Mouse (Mus musculus) mouse trophoblast stem cell (cell line): ENCODE results near the gene Creb3.

Experiments
- in situ Hi-C, 2 experiments: fragments of 300-500 bp; cut with MseI, MboI; formaldehyde crosslinking; loops; 2 replicates in 1 of 2; 3 replicates in 1 of 2; pipeline ENCODE4 v1.15.1; 2025

Gene Creb3

DNA sequence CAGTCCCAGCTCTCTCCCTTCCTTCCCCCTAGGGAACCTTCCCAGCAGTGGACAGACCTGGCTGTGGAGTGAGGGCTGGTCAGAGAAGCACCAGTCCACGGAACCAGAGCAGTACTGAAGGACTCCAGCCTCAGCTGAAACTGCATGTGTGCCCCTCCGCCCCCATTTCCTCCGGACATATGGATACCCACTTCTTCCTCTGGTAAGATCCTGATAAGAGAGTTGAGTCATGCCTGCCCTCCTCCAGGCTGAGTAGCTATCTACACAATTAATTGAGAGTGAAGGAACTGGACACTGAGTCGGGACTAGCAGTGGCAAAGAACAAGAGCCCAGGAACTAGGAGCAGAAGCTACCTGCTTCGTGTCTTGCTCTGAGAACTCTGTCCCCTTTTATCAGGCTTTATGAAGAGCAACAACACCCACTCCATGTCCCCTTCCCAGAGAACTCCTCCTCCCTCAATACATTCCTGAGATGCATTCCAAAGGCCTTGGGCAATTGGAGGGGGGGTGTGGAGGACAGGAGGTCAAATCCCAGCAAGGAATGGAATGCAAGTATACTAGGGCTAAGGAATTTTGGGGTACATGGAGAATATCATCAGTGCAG is 4.0 kb upstream of the Creb3 start:
- in situ Hi-C loops, result no loop called here

- in situ Hi-C loops, result no loop called here
Observed at GRCm38 (mm10) chr4:43558631-43559356, 3.3 kb upstream of the Creb3 start.

- in situ Hi-C loops, result no loop called here
Observed at GRCm38 (mm10) chr4:43559519-43560242, 2.5 kb upstream of the Creb3 start.

DNA sequence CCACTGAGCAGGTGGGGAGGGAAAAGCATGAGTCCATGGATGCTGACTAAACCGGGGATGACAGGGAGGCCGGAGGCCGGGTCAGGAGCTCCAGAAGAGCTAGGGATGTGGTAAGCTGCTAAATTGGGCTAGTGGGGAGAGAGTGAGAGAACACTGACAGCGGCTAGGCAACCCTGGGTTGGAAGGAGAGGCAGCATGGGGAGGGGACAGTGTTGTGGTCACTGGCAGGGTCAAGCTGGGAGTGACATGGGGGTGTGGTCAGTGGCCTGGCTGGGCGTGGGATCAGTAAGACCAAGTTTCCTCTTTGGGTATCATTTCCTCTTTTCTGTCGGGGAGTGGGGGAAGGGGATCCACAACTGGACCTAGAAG is 1.9 kb upstream of the Creb3 start:
- in situ Hi-C loops, result no loop called here

DNA sequence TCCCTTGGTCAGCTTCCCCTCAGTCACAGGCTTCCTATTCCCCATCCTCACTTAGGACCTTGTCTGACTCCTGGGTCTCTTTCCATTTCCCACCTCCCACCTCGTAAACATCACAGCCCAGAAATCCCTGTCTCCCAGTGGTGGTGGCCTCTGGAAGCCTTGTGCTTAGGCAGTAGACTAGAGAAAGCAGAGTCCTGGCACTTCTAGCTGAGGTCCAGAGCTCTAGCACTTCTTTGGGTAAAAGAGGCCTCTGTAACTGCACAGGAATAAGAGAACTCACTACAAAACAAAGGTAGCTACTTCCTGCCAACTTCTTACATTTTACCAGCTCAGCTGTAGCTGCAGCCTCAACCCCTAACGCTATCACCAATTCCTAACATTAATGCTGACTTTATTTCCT is 1.2 kb upstream of the Creb3 start:
- in situ Hi-C loops, result no loop called here

GRCm38 (mm10) chr4:43561436-43561996 is 616 bp upstream of the Creb3 start:
- in situ Hi-C loops, result no loop called here

GRCm38 (mm10) chr4:43562769-43563600 is 853 bp downstream of the Creb3 start:
- in situ Hi-C loops, result no loop called here

DNA sequence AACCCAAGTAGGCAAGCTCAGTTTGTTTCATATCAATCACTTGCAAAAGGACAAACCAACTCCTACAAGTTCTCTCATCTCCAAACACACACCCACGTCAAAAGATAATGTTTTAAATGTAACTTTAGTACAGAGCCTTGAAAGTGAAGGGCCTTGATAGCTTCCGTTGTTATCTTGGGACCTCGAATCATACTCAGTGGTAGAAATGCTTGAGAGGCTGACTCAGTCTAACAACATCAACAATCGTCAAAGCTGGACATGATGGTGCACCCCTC is 1.4 kb downstream of the Creb3 start:
- in situ Hi-C loops, result no loop called here

- in situ Hi-C loops, result no loop called here
Observed at GRCm38 (mm10) chr4:43564231-43564630, 2.1 kb downstream of the Creb3 start.

DNA sequence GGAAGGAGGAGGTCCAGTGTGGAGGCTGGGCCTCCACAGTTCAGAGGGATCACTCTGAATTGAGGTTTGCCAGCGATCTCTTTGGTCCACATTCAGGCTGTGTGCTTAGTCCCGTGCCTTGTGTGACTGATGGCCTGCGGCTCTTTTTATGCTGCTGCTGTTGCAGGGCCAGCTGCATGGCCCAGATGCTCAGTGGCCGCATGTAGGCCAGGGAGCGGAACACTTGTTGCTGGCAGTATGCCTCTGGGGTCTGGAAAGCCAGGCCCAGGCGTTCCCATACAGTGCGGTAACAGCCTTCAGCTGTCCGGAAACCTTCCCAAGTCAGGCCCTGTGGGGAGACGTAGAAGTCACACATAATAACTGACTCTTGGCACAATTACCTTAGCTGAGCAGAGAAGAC is 5.0 kb downstream of the Creb3 start:
- in situ Hi-C loops, result no loop called here

DNA sequence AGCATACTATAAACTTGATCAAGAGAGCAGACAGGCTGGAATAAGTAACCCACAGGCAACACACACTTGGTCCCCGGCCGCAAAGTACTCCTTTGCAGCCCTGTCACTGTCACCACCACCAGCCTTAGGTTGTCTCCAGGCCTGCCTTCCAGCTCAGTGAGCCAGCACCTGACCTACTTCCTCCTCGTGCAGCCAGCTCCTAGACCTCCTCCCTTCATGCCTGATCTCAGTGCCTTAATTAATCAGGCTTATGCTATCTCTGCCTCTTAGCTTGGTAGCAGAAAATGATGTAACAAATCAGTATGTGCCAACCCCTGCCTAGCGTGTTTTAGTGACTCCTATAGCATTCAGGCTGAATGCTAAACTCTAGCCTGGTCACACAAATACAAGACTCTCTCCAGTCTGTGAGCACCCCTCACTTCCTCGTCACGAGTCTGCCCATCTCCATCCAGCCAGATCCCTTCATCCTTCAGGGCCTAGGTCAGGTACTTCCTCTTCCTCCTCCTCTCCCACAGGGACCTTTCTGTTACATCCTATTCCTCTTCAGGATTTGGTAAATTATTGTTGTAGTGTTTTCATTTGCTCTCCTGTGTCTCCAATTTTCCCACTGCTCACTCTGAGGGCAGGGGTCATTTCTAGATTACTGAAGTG is 9.4 kb downstream of the Creb3 start:
- in situ Hi-C loops, result no loop called here

DNA sequence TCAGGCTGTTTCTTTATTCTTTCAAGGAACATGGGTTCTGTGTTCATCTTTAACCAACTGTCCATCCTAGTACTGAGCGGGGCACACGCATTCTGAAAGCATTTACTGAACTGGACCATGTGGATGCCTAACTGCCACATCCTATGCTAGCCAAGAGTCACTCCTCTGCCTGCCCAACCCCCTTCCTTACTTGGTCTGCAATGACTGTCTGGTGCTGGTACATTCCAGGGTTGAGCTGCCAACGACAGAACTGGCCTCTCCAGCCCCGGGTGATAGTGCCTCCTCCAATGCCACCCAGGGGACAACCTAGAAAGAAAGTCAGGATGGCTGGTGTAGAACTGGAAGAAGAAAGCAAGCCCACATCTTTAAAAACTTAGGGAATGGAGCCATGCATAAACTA is 11.4 kb downstream of the Creb3 start:
- in situ Hi-C loops, result no loop called here

GRCm38 (mm10) chr4:43575356-43575755 is 13.2 kb downstream of the Creb3 start:
- in situ Hi-C loops, result no loop called here

DNA sequence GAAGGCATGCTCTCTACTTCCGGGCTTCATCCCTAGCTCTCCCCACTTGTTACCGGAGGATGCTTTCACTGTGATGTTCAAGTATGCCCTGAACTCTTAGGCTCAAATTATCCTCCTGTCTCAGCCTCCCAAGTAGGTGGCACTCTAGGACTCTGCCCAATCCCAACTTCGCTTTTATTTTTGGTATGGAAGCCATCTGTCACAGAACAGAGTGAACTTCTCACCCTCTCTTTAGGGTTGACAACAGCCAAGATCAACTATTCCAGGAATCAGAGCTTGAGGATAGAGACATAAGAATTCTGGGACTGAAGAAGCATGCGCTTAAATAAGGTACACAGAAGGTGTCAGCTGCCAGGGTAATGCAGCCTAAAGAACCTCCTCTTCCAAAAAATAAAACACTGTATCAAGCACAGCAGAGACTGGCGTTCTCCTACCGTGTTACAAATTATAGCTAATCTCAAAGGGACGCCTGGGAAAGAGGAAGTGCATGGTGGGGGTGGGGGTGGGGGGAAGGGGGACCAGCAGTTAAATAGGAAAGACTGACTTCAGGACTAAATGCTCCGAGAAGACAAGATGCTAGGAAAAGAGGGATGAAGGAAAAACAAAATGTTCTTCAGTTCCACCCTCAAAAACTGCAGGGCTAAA is 15.2 kb downstream of the Creb3 start:
- in situ Hi-C loops, result no loop called here

- in situ Hi-C loops, result no loop called here
Observed at GRCm38 (mm10) chr4:43578376-43579204, 16.5 kb downstream of the Creb3 start, which contains the start of the genes Rgp1 and Gba2. Rgp1 (plus strand) TSS chr4:43578715. Gba2 (minus strand) TSS chr4:43578873.

GRCm38 (mm10) chr4:43579256-43579655 is 17.1 kb downstream of the Creb3 start:
- in situ Hi-C loops, result no loop called here

GRCm38 (mm10) chr4:43579731-43580130 is 17.6 kb downstream of the Creb3 start:
- in situ Hi-C loops, result no loop called here

DNA sequence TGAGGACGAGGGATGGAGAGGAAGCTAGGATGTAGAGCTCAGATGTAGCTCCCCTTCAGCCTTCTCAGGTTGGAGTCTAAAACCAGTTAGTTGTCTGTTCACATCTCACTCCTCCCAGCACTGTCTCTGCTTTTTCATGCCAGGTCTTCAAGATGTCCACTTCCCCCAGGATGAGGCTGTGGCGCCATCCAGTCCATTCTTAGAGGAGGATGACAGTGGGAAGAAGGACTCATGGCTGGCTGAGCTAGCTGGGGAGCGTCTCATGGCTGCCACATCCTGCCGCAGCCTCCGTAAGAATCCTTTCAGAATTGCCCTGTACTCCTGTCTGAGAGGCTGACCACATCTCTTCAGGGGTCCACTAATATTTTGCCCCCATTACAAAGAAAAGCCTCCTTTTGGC is 18.6 kb downstream of the Creb3 start:
- in situ Hi-C loops, result no loop called here

DNA sequence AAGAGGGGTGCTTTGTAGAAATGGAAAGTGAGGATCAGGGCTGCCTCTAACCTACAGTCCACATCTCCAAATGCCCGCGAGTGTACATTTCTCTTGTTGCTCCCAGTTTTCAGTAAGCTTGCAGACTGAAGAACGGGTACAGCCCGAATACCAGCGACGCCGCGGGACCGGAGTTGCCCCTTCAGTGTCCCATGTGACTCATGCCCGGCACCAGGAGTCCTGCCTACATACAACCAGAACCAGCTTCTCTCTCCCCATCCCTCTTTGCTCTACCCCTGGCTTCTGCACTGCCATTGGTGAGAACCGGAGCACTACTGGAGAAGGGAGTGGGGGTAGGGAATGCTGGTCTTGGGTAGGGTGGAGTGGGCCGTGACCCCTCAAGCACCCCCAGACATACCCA is 19.2 kb downstream of the Creb3 start:
- in situ Hi-C loops, result no loop called here

- in situ Hi-C loops, result no loop called here
Observed at GRCm38 (mm10) chr4:43582241-43582640, 20.1 kb downstream of the Creb3 start.
